Mouse (Mus musculus) kidney, adult 2 months (tissue): ENCODE measurements at regions not wholly inside any gene's neighbourhood (a gene's known extent, or its start where the extent isn't known, plus 50 kb on each side); places are given as distances from the start of the nearest gene placed in this dataset.
A peak's percentile ranks its signal among the peaks of the same experiment; 100 is the strongest.

ENCODE experiments used
- DNase-seq: peaks from one replicate; pipeline ENCODE4 v3.0.0; 2021
- H3K27ac ChIP-seq: fragments of 200-500 bp; 2 replicates; pipeline ENCODE4 v1.5.1; 2012; ENCODE audit warnings: low read depth, low read length, control low read depth, inconsistent platforms; ENCODE audit not compliant: insufficient read depth
- H3K27me3 ChIP-seq: fragments of 200-500 bp; replicated peaks from 2 replicates; pipeline ENCODE4 v1.6.1; 2012; ENCODE audit warnings: mild to moderate bottlenecking, moderate library complexity, low read length, inconsistent platforms; ENCODE audit not compliant: control insufficient read depth, insufficient read depth
- H3K36me3 ChIP-seq: fragments of 200-500 bp; 2 replicates; pipeline ENCODE4 v1.6.1; 2012; ENCODE audit warnings: mild to moderate bottlenecking, moderate library complexity, low read length, inconsistent platforms; ENCODE audit not compliant: control insufficient read depth, insufficient read depth
- H3K4me1 ChIP-seq: fragments of 200-500 bp; 2 replicates; pipeline ENCODE4 v1.6.1; 2011; ENCODE audit warnings: low read length; ENCODE audit not compliant: control insufficient read depth, insufficient read depth
- H3K4me3 ChIP-seq: fragments of 200-500 bp; 2 replicates; pipeline ENCODE4 v1.5.1; 2011; ENCODE audit warnings: mild to moderate bottlenecking, low read depth, low read length, control low read depth; ENCODE audit not compliant: insufficient read depth
- CTCF ChIP-seq: fragments of 200-500 bp; conservative IDR thresholded peaks from 2 replicates; pipeline ENCODE4 v1.5.1; 2011; ENCODE audit warnings: low read depth, mild to moderate bottlenecking, control low read depth, low read length, moderate library complexity, mixed read lengths; ENCODE audit not compliant: insufficient read depth, insufficient read length
- POLR2A ChIP-seq: fragments of 200-500 bp; IDR thresholded peaks from one replicate; pipeline ENCODE4 v1.6.1; 2011; ENCODE audit warnings: low read depth, low read length, control low read depth
- WGBS: fragments of 180-500 bp; shearing (Covaris S2); methylation state at CpG from one replicate; pipeline ENCODE4 v1.1.7; 2018; 5-methylcytosine and 5-hydroxymethylcytosine counted together

DNA sequence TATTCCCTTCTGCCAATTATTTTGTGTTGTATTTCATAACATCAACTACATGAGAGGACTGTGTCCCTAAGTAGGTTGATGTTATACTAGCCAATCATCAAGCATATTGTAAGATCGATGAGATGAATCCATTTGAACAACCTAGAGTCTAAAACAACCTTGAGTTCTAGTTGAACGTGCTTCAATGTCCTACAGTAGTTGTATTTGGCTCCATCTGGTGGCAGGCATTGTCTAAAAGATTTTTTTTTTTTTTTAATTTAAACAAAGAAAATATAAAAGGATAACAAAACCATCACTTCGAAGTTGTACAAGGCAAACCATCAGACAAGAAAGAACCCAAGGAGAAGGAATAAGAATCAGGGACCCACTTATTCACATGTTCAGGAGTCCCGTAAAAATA, 114.4 kb downstream of the Pih1d3 start:
- Histone ChIP-seq H3K36me3 (no peaks in the 10 kb centered on the region), H3K27me3 (no peaks in the 10 kb centered on the region; the same call in 1 of the 2 replicates), H3K4me1 (no peaks in the 10 kb centered on the region), H3K27ac (no peak overlapping the region), H3K4me3 (no peak overlapping the region)
- TF ChIP-seq CTCF: no peak
- DNase-seq: peak; percentile 8
- WGBS: 51% methylated on average over 4 of the region's 4 CpGs

DNA sequence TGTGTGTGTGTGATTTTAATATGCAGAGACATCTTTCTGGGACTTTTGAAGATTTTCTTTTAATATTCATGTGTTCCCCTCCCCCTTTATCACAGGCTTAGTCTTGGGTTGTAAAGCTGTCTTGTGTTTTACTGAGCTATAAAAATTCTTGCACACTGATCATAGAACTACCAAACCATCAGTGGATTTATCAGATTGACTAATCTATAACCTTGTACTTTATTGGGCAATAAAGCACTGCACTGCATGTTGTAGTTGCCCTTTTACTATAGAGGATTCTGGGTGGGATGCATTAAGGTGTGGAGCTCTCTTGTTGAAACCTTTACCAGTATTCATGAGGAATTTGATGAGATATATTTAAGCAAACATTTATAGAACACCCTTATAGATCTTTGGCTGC, 141.3 kb downstream of the Pih1d3 start:
- Histone ChIP-seq H3K27me3 (no peaks in the 10 kb centered on the region), H3K4me3 (no peak overlapping the region), H3K4me1 (no peaks in the 10 kb centered on the region), H3K27ac (no peak overlapping the region), H3K36me3 (no peaks in the 10 kb centered on the region)
- no peak for TF ChIP-seq POLR2A
- no peak for TF ChIP-seq CTCF
- no peak for DNase-seq

DNA sequence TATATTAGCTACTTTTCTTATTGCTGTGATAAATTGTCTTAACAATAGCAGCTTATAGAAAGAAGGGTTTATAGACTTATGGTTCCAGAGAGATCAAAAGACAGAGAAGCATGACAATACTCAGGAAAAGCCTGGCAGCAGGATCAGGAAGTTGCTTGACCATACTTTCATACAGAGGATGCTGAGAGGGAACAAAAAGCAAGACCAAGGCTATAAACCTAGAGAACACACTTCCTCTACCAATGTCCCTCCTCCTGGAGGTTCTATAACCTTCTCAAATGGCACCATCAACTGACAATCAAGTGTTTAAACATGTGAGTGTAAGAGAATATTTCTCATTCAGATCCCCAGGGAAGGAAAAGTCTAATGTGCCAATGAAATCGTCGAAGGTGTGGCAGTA, 154.7 kb downstream of the Pih1d3 start:
- 78% methylated on average over 2 of the region's 2 CpGs for WGBS
- no peaks in the 10 kb centered on the region for H3K36me3 ChIP-seq
- no peak for DNase-seq

DNA sequence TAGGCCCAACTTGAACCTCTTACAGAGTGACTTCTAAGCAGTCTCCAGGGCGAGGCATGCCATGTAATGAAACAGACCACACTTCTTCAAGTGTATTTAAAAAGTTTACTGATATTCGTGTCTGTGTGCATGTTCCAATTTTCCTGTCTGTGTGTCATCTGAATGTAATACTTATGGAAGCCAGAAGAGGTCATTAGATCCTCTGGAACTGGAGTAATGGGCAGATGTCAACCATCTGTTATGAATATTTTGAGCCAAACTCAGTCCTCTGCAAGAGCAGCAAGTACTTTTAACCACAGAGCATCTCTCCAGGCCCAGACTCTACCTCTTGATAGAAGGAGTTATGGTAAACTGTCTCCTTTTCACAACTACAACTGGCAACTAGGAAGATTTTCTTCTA, 156.4 kb downstream of the Pih1d3 start:
- H3K27ac ChIP-seq: no peak overlapping the region
- DNase-seq: no peak
- no peaks in the 10 kb centered on the region for H3K4me1 ChIP-seq
- H3K27me3 ChIP-seq: no peaks in the 10 kb centered on the region
- TF ChIP-seq CTCF (no peak), POLR2A (no peak)
- 60% methylated on average over 2 of the region's 2 CpGs for WGBS
- H3K4me3 ChIP-seq: no peak overlapping the region
- H3K36me3 ChIP-seq: no peaks in the 10 kb centered on the region

More for the DNA sequence above, 154.7 kb downstream of the Pih1d3 start:
- Histone ChIP-seq H3K27me3 (no peaks in the 10 kb centered on the region), H3K27ac (no peak overlapping the region), H3K4me1 (no peaks in the 10 kb centered on the region), H3K4me3 (no peak overlapping the region)
- no peak for TF ChIP-seq POLR2A
- TF ChIP-seq CTCF: no peak

DNA sequence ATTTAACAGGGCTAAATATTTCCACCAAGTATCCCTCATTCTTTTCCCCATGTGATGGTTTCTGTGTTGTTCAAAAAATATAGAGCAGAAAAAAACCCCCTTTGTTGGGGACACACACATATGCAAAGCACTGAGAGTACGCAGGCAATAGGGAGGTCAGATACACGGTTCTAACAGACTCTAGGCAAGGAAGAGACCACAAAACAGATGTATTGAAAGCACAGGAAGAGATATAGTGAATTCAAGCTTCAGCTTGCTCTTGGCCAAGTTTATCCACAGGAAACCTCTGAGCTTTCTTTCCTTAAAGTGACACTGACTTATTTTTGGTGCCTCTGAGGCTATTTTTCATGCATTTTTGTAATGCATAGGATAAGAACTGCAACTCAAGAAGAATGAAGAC, 157.7 kb downstream of the Pih1d3 start:
- 77% methylated on average over 2 of the region's 2 CpGs for whole genome bisulfite sequencing
- H3K4me1 ChIP-seq: no peaks in the 10 kb centered on the region
- no peak for TF ChIP-seq CTCF
- no peak for TF ChIP-seq POLR2A
- DNase-seq: no peak
- no peaks in the 10 kb centered on the region for H3K36me3 ChIP-seq
- H3K4me3 ChIP-seq: no peak overlapping the region
- H3K27ac ChIP-seq: no peak overlapping the region
- H3K27me3 ChIP-seq: no peaks in the 10 kb centered on the region

DNA sequence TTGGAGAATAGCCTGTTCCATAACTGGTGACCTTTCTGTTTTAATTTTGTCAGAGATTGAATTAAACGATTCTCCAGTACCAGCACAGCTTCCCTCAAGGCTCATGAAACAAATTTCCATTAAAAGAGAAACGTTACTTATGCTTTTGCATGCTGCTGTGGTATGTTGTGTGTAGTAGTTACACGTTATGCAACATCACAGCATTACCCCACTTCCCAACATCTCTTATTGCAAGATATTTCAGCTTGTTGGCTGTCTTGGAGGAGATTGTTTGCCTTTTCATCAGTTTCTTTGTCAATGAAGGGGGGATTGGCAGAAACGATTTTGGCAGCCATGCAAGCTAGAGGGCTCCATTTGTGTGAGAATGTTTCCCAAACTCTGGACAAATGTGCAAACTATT, 159.6 kb downstream of the Pih1d3 start:
- Histone ChIP-seq H3K4me3 (no peak overlapping the region), H3K27me3 (no peaks in the 10 kb centered on the region), H3K4me1 (no peaks in the 10 kb centered on the region), H3K36me3 (no peaks in the 10 kb centered on the region), H3K27ac (no peak overlapping the region)
- 77% methylated on average over 4 of the region's 4 CpGs for WGBS
- no peak for DNase-seq
- TF ChIP-seq POLR2A (no peak), CTCF (no peak)
